Comparison of ENCODE assay signal across 8 mouse cellular contexts in genomic region chr16:32658743-32659171, GRCm38 (mm10). TPM values are rescaled to one million over a fixed set of nuclear protein-coding genes. Genes with fewer than 3 reads are reported as not detected.
DNase-seq lines count a peak whose midpoint lies in the region; ATAC-seq and TF ChIP-seq lines count a peak whose summit lies in the region.

No protein-coding gene starts in this region.

- no peak for TF ChIP-seq CTCF in forebrain, postnatal 0 days (IDR thresholded peaks at IDR 0.05; ENCODE audit: low read depth)

- 0 out of 4 replicates have a peak overlapping the region, but pooled peaks of 1 of the 2 experiments have one; percentile 73 for H3K27ac ChIP-seq in heart, embryonic 14.5 days (replicated peaks in 1 of 2; ENCODE audit: control insufficient read depth in 1 of 2, insufficient read depth in 1 of 2, low read depth in 2 of 2, low read length in 2 of 2)
- peak overlapping the region; percentile 74 for H3K27ac ChIP-seq in forebrain, postnatal 0 days (ENCODE audit: low read depth, low read length)
- peak overlapping the region; percentile 56; the same call in 1 of the 2 replicates for H3K27ac ChIP-seq in liver, embryonic 13.5 days

- H3K27me3 ChIP-seq in heart, embryonic 14.5 days (ENCODE audit: control insufficient read depth, insufficient read depth, low read length) = no peaks in the 10 kb centered on the region
- H3K27me3 ChIP-seq in forebrain, postnatal 0 days (ENCODE audit: insufficient read depth, low read length) = no peaks in the 10 kb centered on the region
- H3K27me3 ChIP-seq in liver, embryonic 13.5 days = no peaks in the 10 kb centered on the region

- H3K36me3 ChIP-seq in heart, embryonic 14.5 days (ENCODE audit: control insufficient read depth, insufficient read depth, low read length) = peaks cover 3% of the 10 kb centered on the region; the same call in 1 of the 2 replicates
- H3K36me3 ChIP-seq in forebrain, postnatal 0 days (ENCODE audit: insufficient read depth) = no peaks in the 10 kb centered on the region
- H3K36me3 ChIP-seq in liver, embryonic 13.5 days = no peaks in the 10 kb centered on the region

- WGBS in heart, embryonic 14.5 days = 3% methylated on average over 14 of the region's 21 CpGs
- WGBS in forebrain, postnatal 0 days = 1% methylated on average over 16 of the region's 21 CpGs
- 18% methylated on average over 13 of the region's 21 CpGs for WGBS in liver, embryonic 13.5 days (ENCODE audit: insufficient replicate concordance)

- peaks cover 55 to 80% of the 10 kb centered on the region in 2 experiments for H3K4me1 ChIP-seq in heart, embryonic 14.5 days (ENCODE audit: control insufficient read depth in 2 of 2, insufficient read depth in 2 of 2, low read length in 2 of 2)
- peaks cover 36% of the 10 kb centered on the region for H3K4me1 ChIP-seq in forebrain, postnatal 0 days (ENCODE audit: insufficient read depth)
- peaks cover 90% of the 10 kb centered on the region for H3K4me1 ChIP-seq in liver, embryonic 13.5 days (replicated peaks)

- no peak for DNase-seq in heart, postnatal 4 days
- DNase-seq in CD4-positive helper T cell, adult 2 months (ENCODE audit: low read depth, low spot score) = peak; percentile 68
- DNase-seq in forebrain, postnatal 0 days = peak; percentile 54
- DNase-seq in liver, embryonic 13.5 days = no peak
- peak; percentile 60 to 69 for DNase-seq in right cerebral cortex, postnatal 10 days (ENCODE audit: low spot score in 2 of 2)
- DNase-seq in spleen, postnatal 36 days (ENCODE audit: low spot score in 2 of 2) = no peak

- H3K9me3 ChIP-seq in heart, embryonic 14.5 days (ENCODE audit: control insufficient read depth, low read length) = no peaks in the 10 kb centered on the region
- no peaks in the 10 kb centered on the region for H3K9me3 ChIP-seq in forebrain, postnatal 0 days (ENCODE audit: low read length)
- H3K9me3 ChIP-seq in liver, embryonic 13.5 days (replicated peaks) = no peaks in the 10 kb centered on the region

- no peak for ATAC-seq in heart, embryonic 14.5 days (ENCODE audit: insufficient number of reproducible peaks, insufficient read depth, low FRiP score, low read depth)
- ATAC-seq in cerebellum, adult (ENCODE audit: insufficient number of reproducible peaks, low FRiP score, low TSS enrichment) = peak; percentile 21; the same call in 1 of the 2 replicates
- ATAC-seq in forebrain, postnatal 0 days = peak; percentile 35
- no peak for ATAC-seq in liver, embryonic 13.5 days (ENCODE audit: low read depth)

- peak overlapping the region; percentile 31 to 33 for H3K4me3 ChIP-seq in heart, embryonic 14.5 days (ENCODE audit: control insufficient read depth in 1 of 2, insufficient read depth in 1 of 2, low read depth in 1 of 2, low read length in 2 of 2)
- H3K4me3 ChIP-seq in forebrain, postnatal 0 days (ENCODE audit: low read depth, low read length) = peak overlapping the region; percentile 45
- H3K4me3 ChIP-seq in liver, embryonic 13.5 days (replicated peaks) = peak overlapping the region; percentile 14; the same call in 1 of the 2 replicates

- H3K4me2 ChIP-seq in heart, embryonic 14.5 days (ENCODE audit: low read length) = peak overlapping the region; percentile 74
- peak overlapping the region; percentile 79 for H3K4me2 ChIP-seq in forebrain, postnatal 0 days (ENCODE audit: low read depth)
- H3K4me2 ChIP-seq in liver, embryonic 13.5 days = peak overlapping the region; percentile 55

- peak overlapping the region; percentile 53; the same call in 1 of the 2 replicates for H3K9ac ChIP-seq in heart, embryonic 14.5 days (ENCODE audit: low read length)
- H3K9ac ChIP-seq in forebrain, postnatal 0 days = peak overlapping the region; percentile 62
- H3K9ac ChIP-seq in liver, embryonic 13.5 days = peak overlapping the region; percentile 31

RNA-seq across cellular contexts. Expression of gene Tnk2, which starts 15.1 kb away (rescaled TPM):
- 6.7 and 7.3 TPM in 2 replicates for polyA plus RNA-seq in heart, embryonic 14.5 days (2014; fragmentation: Nextera tagmentation; extraction: Ambion mirVana)
- 10 to 100 TPM; 38.4 to 49.9 TPM for total RNA-seq in heart, postnatal 4 days (2021)
- 48.4 and 55.3 TPM in 2 replicates for total RNA-seq in forebrain, postnatal 0 days (2014; rRNA removed)
- 10.3 and 13.2 TPM in 2 replicates for polyA plus RNA-seq in forebrain, postnatal 0 days (2015; fragmentation: Nextera tagmentation; extraction: Ambion mirVana)
- polyA plus RNA-seq in liver, embryonic 13.5 days (2015; fragmentation: Nextera tagmentation; extraction: Ambion mirVana) = 4.2 and 4.9 TPM in 2 replicates

RNA-seq across cellular contexts. Expression of gene Tfrc, which starts 50.0 kb away (rescaled TPM):
- 48.6 and 57.2 TPM in 2 replicates for polyA plus RNA-seq in heart, embryonic 14.5 days (2014; fragmentation: Nextera tagmentation; extraction: Ambion mirVana)
- 100 to 1,000 TPM; 139 to 148 TPM for total RNA-seq in heart, postnatal 4 days (2021)
- 70.3 and 112 TPM in 2 replicates for total RNA-seq in forebrain, postnatal 0 days (2014; rRNA removed)
- 34.8 and 35.3 TPM in 2 replicates for polyA plus RNA-seq in forebrain, postnatal 0 days (2015; fragmentation: Nextera tagmentation; extraction: Ambion mirVana)
- 262 and 322 TPM in 2 replicates for polyA plus RNA-seq in liver, embryonic 13.5 days (2015; fragmentation: Nextera tagmentation; extraction: Ambion mirVana)

Comparison
In these comparisons a context has a peak if more than half of its experiments do, and no peak if none do; other contexts are left out.
1. ATAC-seq: peak in cerebellum, adult (single experiment) and forebrain, postnatal 0 days (single experiment); none in heart, embryonic 14.5 days (single experiment) and liver, embryonic 13.5 days (single experiment).
2. DNase-seq: peak in CD4-positive helper T cell, adult 2 months (single experiment), forebrain, postnatal 0 days (single experiment) and right cerebral cortex, postnatal 10 days (2 of 2); none in heart, postnatal 4 days (single experiment), liver, embryonic 13.5 days (single experiment) and spleen, postnatal 36 days (0 of 2).
3. Peak in every context shown above with its lines, with median percentiles within 50 percentile points of each other: H3K4me2 ChIP-seq, H3K4me3 ChIP-seq and H3K9ac ChIP-seq.